Mouse (Mus musculus) embryonic facial prominence, embryonic 10.5 days (tissue): Measurements from ENCODE around the gene Usp54. TPM values are rescaled to one million over a fixed set of nuclear protein-coding genes. Genes with fewer than 3 reads are reported as not detected.
"Not testable (repeated sequence)": the region's sequence is repeated elsewhere in the genome, so short reads cannot be mapped to it uniquely, and the experiment has no call there.

Experiments
- DNase-seq: peaks from one replicate; pipeline ENCODE4 v3.0.0-alpha.2; 2017; ENCODE audit warnings: low spot score
- H3K27ac ChIP-seq: fragments of 300-500 bp; sonication (generic); replicated peaks from 2 replicates; pipeline ENCODE4 v1.5.1; 2016; ENCODE audit warnings: mild to moderate bottlenecking
- H3K27me3 ChIP-seq: fragments of 300-500 bp; sonication (generic); replicated peaks from 2 replicates; pipeline ENCODE4 v1.6.1; 2016; ENCODE audit warnings: low read depth, mild to moderate bottlenecking; ENCODE audit not compliant: poor library complexity, severe bottlenecking
- H3K36me3 ChIP-seq: fragments of 300-500 bp; sonication (generic); replicated peaks from 2 replicates; pipeline ENCODE4 v1.6.1; 2016; ENCODE audit warnings: mild to moderate bottlenecking, moderate library complexity
- H3K4me1 ChIP-seq: fragments of 300-500 bp; sonication (generic); 2 replicates; pipeline ENCODE4 v1.6.1; 2016
- H3K4me3 ChIP-seq: fragments of 300-500 bp; sonication (generic); 2 replicates; pipeline ENCODE4 v1.5.1; 2016; ENCODE audit warnings: mild to moderate bottlenecking, moderate library complexity
- H3K9me3 ChIP-seq: fragments of 300-500 bp; sonication (generic); 2 replicates; pipeline ENCODE4 v1.6.1; 2016; ENCODE audit warnings: mild to moderate bottlenecking
- WGBS: fragments of 180-500 bp; shearing (Covaris S2); methylation state at CpG from one replicate; pipeline ENCODE4 v1.1.7; 2016; 5-methylcytosine and 5-hydroxymethylcytosine counted together
- polyA plus RNA-seq: library from polyadenylated mRNA; unstranded; fragments of >200 nt; fragmentation: Nextera tagmentation; extraction: Ambion mirVana; gene quantifications from 2 replicates; pipeline ENCODE4 v1.2.1, GENCODE M21; 2016

Gene Usp54
- polyA plus RNA-seq, 1 experiment from 2014 or later: 13.4 TPM

DNA sequence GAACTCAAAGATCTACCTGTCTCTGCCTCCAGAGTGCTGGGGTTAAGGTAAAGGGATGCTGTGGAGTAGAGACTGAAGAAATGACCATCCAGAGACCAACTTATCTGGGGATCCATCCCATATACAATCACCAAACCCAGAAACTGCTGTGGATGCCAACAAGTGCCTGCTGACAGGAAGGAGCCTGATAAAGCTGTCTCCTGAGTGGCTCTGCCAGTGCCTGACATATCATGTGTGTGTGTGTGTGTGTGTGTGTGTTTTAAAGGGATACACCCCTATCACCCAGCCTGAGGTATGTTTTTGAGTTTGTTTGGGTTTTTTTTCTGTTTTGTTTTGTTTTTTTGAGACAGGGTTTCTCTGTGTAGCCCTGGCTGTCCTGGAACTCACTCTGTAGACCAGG, 5.5 kb upstream of the Usp54 start:
- no peak for DNase-seq
- no peak overlapping the region for H3K4me3 ChIP-seq
- H3K4me1 ChIP-seq: peaks cover 8% of the 10 kb centered on the region
- no peaks in the 10 kb centered on the region for H3K27me3 ChIP-seq
- no peaks in the 10 kb centered on the region for H3K36me3 ChIP-seq
- H3K27ac ChIP-seq: no peak overlapping the region
- no peaks in the 10 kb centered on the region for H3K9me3 ChIP-seq

DNA sequence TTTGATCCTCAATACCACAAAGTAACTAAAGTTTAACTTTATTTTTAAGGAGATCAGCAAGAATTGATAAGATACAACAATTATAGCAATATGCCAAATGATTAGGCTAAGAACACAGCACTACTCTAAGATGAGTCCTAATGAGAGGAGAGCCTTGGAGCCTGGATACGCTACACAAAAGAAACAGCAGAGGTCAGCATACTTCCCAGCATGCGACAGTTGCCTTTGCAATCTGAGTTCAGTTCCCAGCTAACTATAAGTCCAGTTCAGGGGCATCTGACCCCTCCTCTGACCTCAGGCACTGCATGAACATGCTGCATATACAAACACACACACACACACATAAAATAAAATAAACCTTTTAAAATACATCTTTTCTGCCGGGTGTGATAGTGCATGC, 4.7 kb upstream of the Usp54 start:
- WGBS: 35% methylated on average over 3 of the region's 3 CpGs
- no peaks in the 10 kb centered on the region for H3K36me3 ChIP-seq
- H3K4me1 ChIP-seq: peaks cover 8% of the 10 kb centered on the region
- no peak overlapping the region for H3K4me3 ChIP-seq
- H3K27ac ChIP-seq: no peak overlapping the region
- H3K27me3 ChIP-seq: no peaks in the 10 kb centered on the region
- no peaks in the 10 kb centered on the region for H3K9me3 ChIP-seq
- DNase-seq: no peak

DNA sequence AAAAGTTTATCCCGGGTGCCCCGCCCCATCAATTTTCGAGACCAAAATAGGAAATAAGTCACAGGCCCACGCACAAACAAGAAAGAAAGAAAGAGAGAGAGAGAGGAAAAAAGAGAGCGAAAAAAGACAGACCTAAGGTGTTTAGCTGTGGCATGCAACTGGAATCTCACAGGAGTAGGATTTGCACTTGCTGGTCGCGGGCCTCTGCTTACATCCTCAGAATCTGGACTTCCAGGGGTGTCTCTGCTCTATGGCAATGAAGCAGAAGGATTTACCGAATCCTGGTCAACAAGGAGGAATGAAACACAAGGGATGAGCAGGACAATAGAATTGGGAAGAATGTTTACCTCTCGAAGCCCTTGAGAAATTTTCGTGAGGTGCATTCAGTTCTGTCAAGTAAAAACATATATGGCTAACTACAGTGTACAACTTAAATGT, 594 bp upstream of the Usp54 start:
- Histone ChIP-seq H3K4me3 (peak overlapping the region; percentile 91), H3K36me3 (peaks cover 2% of the 10 kb centered on the region), H3K27me3 (no peaks in the 10 kb centered on the region), H3K27ac (peak overlapping the region; percentile 98), H3K9me3 (no peaks in the 10 kb centered on the region), H3K4me1 (peaks cover 13% of the 10 kb centered on the region)
- 16% methylated on average over 10 of the region's 10 CpGs for WGBS
- DNase-seq: peak; percentile 41

DNA sequence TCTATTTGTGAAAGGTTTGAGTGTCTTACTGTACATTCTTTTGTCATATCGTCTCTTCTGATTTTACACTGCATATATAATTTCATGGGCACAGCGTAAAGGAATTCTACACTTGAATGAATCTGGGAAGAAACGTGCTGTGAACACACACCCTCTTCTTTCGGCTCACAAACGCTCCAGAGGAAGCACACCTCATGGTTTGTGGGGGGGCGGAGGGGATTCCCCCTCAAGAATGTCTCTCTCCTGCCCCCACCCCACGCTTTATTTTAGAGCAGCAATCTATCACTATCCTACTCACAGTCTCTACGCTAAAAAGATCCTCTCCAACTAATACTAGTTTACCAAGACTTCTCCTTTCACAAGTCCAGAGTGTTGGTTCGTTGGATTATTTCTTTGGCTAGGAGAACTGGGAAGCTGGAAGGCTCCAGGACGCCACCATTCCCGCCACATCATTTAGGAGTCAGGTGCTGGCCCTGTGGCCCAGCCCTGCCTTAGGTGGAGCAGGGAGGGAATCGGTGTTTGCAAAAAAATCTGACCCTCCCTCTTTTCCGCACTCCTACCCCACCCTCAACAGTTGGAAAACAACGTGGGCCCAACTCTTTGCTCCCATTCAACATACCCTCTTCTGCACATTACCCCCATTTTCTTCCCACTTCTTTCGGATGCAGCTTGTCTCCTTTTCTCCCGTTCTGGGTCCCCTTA, 794 bp downstream of the Usp54 start:
- Histone ChIP-seq H3K9me3 (no peaks in the 10 kb centered on the region), H3K4me1 (peaks cover 13% of the 10 kb centered on the region), H3K27ac (peak overlapping the region; percentile 98), H3K4me3 (peak overlapping the region; percentile 91), H3K27me3 (no peaks in the 10 kb centered on the region), H3K36me3 (peaks cover 11% of the 10 kb centered on the region)
- DNase-seq: peak; percentile 46
- 3% methylated on average over 16 of the region's 16 CpGs for WGBS

DNA sequence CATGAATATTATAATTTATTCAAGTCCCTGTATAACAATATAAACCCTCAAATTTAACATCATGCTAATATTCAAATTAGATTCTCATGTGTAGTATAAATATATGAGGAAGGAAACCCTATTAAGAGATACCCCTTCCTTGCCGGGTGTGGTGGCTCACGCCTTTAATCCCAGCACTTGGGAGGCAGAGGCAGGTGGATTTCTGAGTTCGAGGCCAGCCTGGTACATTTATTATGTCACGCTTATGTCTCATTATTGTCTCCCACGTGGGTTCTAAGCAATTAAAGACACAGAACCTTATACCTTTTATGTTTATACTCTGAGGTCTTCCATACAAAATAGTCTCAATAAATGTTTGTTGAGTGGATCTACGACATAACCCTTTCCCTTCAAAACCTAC, 2.2 kb downstream of the Usp54 start:
- Histone ChIP-seq H3K9me3 (no peaks in the 10 kb centered on the region), H3K27ac (no peak overlapping the region), H3K36me3 (peaks cover 11% of the 10 kb centered on the region), H3K4me1 (peaks cover 13% of the 10 kb centered on the region), H3K27me3 (no peaks in the 10 kb centered on the region), H3K4me3 (no peak overlapping the region)
- WGBS: 91% methylated on average over 6 of the region's 6 CpGs
- DNase-seq: no peak

DNA sequence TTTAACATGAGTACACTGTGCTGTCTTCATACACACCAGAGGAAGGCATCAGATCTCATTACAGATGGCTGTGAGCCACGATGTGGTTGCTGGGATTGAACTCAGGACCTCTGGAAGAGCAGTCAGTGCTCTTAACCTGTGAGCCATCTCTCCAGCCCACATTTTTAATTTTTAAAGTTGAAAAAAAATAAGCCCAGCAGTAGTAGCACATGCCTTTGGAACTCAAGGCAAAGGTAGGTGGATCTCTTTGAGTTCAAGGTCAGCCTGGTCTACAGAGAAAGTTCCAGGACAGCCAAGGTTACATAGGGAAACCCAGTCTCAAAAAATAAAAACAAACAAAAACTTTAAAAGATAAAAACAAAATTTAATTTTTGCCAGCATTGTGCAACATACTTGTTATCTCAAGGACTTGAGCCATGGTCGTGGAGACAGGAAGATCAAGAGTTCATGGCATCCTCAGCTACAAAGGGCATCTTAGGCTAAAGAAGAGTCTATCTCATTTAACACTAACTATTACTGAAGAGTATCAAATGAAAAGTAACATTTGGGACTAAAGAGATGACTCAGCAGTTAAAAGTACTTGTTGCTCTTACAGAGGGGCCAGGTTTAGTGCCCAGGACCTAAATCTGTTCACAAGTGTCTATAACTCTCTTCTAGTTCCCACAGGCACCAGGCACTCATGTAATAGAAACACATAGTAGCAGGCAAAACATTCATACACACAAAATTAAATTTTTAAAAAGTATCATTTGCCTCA, 2.9 kb downstream of the Usp54 start:
- WGBS: 89% methylated on average over 2 of the region's 2 CpGs
- no peak for DNase-seq

DNA sequence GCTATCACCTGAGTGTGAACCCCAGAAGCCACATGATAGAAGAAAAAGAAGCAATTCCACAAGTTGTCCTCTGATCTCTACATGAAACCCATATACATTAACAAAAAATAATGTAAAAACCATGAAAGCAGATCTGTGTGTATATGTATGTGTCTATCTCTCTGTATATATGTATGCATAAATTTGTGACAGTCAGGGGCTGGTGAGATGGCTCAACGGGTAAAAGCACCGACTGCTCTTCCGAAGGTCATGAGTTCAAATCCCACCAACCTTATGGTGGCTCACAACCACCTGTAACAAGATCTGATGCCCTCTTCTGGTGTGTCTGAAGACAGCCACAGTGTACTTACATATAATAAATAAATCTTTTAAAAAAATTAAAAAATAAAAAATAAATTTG, 3.9 kb downstream of the Usp54 start:
- not testable (repeated sequence) for H3K4me3 ChIP-seq, H3K27ac ChIP-seq, H3K9me3 ChIP-seq, DNase-seq, H3K27me3 ChIP-seq
- Histone ChIP-seq H3K4me1 (peaks cover 10% of the 10 kb centered on the region), H3K36me3 (peaks cover 11% of the 10 kb centered on the region)
- WGBS: 97% methylated on average over 3 of the region's 3 CpGs

More for the DNA sequence above, 2.9 kb downstream of the Usp54 start:
- Histone ChIP-seq H3K27ac (no peak overlapping the region), H3K27me3 (no peaks in the 10 kb centered on the region), H3K36me3 (peaks cover 11% of the 10 kb centered on the region), H3K9me3 (no peaks in the 10 kb centered on the region), H3K4me1 (peaks cover 13% of the 10 kb centered on the region), H3K4me3 (no peak overlapping the region)

DNA sequence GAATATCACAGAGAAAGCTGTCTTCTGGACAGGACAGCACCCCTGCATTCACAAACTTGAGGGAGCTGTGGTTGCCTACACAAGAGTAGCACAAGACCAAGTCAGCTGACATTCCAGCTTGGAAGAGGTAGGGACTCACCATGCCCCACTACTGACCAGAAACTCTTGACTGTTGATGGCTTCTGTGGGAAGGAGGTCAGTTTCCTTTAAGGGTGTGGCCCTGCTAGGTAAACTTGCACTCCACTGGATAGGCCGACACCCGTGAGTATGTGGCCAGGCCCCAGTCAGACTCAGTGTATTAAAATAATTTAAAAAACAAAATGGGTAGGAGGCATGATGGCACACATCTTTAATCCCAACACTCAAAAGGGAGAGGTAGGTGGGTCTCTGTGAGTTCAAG, 5.3 kb downstream of the Usp54 start:
- H3K4me1 ChIP-seq: peaks cover 5% of the 10 kb centered on the region
- H3K27ac ChIP-seq: no peak overlapping the region
- 88% methylated on average over 2 of the region's 2 CpGs for WGBS
- no peak for DNase-seq
- peaks cover 11% of the 10 kb centered on the region for H3K36me3 ChIP-seq
- H3K9me3 ChIP-seq: no peaks in the 10 kb centered on the region
- H3K4me3 ChIP-seq: no peak overlapping the region
- no peaks in the 10 kb centered on the region for H3K27me3 ChIP-seq

DNA sequence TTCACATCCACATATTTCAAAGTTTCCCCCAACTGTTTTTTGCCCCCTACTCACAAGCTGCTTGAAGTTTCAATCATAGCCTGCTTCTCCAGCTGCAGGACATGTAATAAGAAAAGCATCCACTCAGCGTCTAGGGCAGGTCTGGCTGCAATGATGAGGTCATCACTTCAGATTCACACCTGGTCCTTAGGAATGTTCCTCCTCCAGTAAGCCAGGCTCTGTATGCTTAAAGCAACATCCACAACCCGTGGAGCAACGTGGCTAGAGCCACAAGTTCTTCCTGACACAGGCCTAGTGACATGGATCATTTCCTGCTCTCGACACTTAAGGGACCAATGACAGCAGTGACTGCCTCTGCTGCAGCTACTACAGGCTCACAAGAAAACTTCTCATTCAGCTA, 9.6 kb downstream of the Usp54 start:
- no peak overlapping the region for H3K27ac ChIP-seq
- H3K27me3 ChIP-seq: no peaks in the 10 kb centered on the region
- WGBS: 67% methylated on average over 4 of the region's 4 CpGs
- no peaks in the 10 kb centered on the region for H3K4me1 ChIP-seq
- H3K36me3 ChIP-seq: peaks cover 21% of the 10 kb centered on the region
- no peaks in the 10 kb centered on the region for H3K9me3 ChIP-seq
- no peak overlapping the region for H3K4me3 ChIP-seq
- no peak for DNase-seq

DNA sequence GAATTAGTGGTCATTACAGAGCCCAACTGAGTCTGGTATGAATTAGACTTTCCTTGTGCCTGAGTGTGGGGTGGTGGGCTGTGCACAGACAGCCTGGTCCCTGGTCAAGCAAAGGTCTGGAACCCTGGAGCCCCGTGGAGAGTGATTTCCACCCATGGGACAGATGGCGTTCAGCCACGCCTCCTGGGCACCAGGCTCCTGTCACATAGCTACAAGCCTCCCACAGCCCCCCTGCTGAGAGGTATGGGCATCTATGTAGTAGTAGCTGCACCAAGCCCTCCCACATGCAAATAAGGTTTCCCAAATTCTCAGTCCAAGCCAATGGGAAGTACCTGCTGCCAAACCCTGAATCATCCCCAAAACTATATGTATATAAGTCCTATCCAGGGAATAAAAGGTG, 13.9 kb downstream of the Usp54 start:
- no peaks in the 10 kb centered on the region for H3K4me1 ChIP-seq
- no peaks in the 10 kb centered on the region for H3K27me3 ChIP-seq
- H3K9me3 ChIP-seq: no peaks in the 10 kb centered on the region
- 75% methylated on average over 3 of the region's 3 CpGs for WGBS
- DNase-seq: no peak
- no peak overlapping the region for H3K4me3 ChIP-seq
- H3K27ac ChIP-seq: no peak overlapping the region
- H3K36me3 ChIP-seq: peaks cover 14% of the 10 kb centered on the region

DNA sequence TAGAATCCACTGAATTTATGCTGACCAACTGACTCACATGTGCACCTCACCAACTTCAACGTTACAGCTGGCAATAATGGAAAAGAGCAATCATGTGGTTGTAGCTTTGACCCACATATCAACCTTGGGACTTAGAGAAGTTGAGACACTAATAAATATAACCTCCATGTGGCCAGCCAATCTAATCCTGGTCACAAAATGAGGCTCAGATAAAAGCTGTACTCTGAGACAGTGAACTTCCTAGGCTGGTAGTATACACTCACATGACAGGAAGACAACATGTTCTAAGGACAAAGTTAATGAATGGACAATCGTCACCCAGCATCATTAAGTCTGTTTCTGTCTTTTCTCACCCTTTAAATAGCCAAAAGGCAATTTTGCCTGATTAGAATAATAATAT, 14.4 kb downstream of the Usp54 start:
- Histone ChIP-seq H3K27me3 (no peaks in the 10 kb centered on the region), H3K27ac (no peak overlapping the region), H3K4me1 (no peaks in the 10 kb centered on the region), H3K36me3 (peaks cover 14% of the 10 kb centered on the region), H3K4me3 (no peak overlapping the region), H3K9me3 (no peaks in the 10 kb centered on the region)
- DNase-seq: no peak
- 89% methylated on average over 2 of the region's 2 CpGs for whole genome bisulfite sequencing

DNA sequence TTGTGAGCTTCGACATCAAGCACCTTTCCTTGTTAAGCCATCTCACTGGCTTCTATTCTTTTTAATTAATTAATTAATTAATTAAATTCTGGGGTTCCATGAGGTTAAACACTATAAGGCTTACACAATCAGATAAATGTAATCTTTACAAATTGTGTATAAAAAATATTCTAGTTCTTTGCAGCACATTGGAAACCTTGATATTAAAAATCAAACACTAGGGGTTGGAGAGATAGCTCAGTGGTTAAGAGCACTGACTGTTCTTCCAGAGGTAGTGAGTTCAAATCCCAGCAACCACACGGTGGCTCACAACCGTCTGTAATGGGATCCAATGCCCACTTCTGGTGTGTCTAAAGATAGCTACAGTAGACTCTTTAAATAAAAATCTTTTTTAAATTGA, 18.0 kb downstream of the Usp54 start:
- Histone ChIP-seq H3K27ac (no peak overlapping the region), H3K36me3 (peaks cover 23% of the 10 kb centered on the region), H3K4me1 (no peaks in the 10 kb centered on the region), H3K4me3 (no peak overlapping the region), H3K27me3 (no peaks in the 10 kb centered on the region), H3K9me3 (no peaks in the 10 kb centered on the region)
- DNase-seq: no peak
- 96% methylated on average over 3 of the region's 3 CpGs for WGBS

DNA sequence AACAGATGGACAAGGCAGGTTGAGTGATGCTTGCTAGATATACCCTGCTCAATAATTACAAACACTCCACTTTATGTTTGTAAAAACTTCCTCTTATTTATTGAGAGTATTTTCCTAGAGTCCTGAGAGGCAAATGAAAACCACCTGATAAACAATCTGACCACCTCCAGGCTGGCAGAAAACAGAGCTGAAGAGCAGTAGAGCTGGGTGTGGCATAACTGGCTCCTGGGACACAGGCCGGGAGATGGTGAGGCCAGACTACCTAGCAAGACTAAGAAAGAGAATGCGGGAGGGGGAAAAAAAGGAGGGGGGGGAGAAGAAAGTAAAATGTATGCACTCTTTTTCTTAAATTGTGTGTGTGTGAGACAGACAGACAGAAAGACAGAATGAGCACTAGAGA, 18.5 kb downstream of the Usp54 start:
- Histone ChIP-seq H3K9me3 (no peaks in the 10 kb centered on the region), H3K4me1 (no peaks in the 10 kb centered on the region), H3K4me3 (no peak overlapping the region), H3K27ac (no peak overlapping the region), H3K27me3 (no peaks in the 10 kb centered on the region), H3K36me3 (peaks cover 22% of the 10 kb centered on the region)
- 87% methylated on average over 2 of the region's 2 CpGs for WGBS
- no peak for DNase-seq
